Mouse (Mus musculus) heart, postnatal 14 days (tissue): ENCODE results near the gene Tgfbr3. TPM values are rescaled to one million over a fixed set of nuclear protein-coding genes. Genes with fewer than 3 reads are reported as not detected.
A peak's percentile ranks its signal among the peaks of the same experiment; 100 is the strongest.

ENCODE experiments used
- DNase-seq, 2 experiments: peaks; one replicate each; pipeline ENCODE4 v3.0.0; 2021 to 2022
- intact Hi-C: fragments of 180-260 bp; cut with DNase I; formaldehyde crosslinking; loops from one replicate; pipeline ENCODE4 v1.15.1; 2025
- total RNA-seq, 2 experiments: library from RNA; stranded (reverse); gene quantifications; 2 replicates each; pipeline ENCODE4 v1.2.3; 2021

Gene Tgfbr3
- total RNA-seq, 2 experiments from 2014 or later, result 47.3 to 59.0 TPM

DNA sequence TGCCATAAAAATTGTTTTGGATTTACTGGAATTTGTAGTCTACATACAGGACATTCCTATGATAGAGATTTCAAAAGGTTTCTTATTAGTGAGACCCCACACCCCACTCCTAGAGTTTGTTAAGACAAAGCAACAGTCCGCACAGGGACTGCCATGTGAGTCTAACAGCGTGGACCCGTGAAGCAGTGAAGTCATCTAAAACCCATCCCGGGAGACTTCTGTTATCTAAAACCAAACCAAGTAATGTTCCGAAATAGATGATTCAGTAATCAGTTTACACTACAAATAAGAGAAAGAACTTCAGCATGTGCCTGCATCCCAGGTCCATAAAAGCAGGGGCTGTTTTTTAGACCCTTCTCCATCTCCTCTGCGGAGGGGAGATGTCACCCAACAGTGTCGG is 106.7 kb downstream of the Tgfbr3 start:
- DNase-seq, result no peak
- intact Hi-C loops, result no loop called here

DNA sequence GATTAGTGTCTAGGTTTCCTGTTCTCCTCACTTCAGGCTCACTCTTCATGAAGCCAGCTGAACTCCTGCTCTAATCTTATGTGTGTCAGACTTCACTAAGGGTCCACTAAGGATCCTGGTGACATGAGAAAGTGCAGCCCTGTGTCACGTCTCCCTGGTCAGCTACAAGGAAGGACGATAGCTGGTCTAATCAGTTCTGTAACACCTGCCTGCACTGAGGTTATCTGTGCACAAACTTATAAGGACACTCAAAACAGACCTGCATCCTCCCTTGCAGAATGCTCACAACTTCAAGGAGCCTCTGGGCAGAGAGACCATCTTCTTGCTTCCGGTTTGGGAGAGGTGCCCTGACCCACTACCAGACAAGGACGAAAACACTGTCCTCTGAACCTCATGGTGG is 107.6 kb downstream of the Tgfbr3 start:
- DNase-seq, result no peak
- intact Hi-C loops, result no loop called here

DNA sequence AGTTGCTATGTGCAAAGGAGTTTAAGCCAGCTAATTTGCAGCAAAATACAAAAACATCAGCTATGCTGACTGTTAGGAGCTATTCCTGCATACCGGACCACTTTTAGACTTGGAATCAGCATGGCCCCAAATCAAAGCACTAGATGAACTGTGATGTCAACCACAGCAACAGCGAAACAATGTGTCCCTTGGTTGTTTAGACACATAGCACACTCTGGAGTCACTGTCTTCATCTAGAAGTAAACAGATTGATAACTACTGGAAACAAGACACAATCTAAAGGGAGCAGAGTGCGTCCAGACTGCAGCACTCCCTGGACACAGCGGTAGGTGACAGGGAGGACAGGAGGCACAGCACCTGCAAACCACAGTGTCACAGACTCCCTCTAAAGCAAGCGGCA is 110.2 kb downstream of the Tgfbr3 start:
- no peak for DNase-seq
- intact Hi-C loops, result no loop called here

DNA sequence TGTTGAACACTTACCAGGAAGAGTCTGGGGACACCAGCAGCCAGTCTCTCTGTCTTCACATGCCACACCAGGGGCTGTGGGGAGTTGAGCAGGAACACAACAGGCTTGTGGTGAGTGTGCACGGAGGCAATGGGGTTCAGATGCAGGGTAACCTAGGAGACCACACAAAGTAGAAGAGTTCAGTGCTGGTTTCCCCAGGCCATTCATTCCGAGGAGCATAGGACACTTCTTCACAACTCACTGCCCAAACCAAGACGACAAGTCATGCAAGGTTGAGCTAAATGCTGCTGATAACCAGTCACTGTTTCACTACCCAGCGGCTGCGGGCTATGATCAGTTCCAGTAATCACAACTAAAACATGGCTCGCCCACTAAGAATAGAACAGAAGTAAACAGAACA is 111.6 kb downstream of the Tgfbr3 start:
- no peak for DNase-seq
- intact Hi-C loops, result no loop called here

DNA sequence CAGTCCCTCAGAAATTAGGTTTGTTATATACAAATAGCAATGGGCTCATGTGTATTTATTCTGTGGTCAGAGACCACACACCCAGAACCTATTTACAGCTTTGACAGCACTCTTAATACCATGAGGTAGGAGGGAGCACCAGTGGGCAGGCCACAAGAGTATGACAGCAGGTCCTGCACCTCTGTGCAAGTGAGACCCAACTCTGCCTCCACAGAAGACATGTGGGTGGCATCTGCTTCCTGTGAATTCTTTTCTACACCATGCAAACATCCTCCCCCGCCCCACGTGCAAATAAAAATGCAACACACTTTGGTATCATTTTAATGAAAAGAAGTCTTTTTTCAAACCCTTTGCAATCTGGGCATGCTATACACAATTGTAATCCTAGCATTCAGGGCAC is 112.2 kb downstream of the Tgfbr3 start:
- intact Hi-C loops, result no loop called here
- no peak for DNase-seq

DNA sequence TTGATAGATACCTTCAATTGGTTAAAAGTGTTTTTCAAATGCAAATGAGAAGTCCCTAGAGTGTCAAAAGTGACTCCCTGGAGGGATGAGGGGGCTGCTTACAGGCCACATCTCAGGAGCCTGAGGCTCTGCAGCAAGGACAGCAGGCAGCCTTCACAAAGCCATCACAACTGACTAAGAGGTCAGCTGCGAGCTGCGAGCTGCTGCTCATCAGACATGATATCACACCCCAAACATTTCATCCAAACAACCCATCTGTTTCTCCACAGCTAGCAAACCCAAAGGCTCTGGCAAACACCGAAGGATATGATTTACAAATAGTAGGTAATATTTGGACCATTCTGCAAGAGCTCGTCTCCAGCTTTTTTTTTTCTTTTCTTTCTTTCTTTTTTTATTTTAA is 112.6 kb downstream of the Tgfbr3 start:
- intact Hi-C loops, result no loop called here
- DNase-seq, result no peak

DNA sequence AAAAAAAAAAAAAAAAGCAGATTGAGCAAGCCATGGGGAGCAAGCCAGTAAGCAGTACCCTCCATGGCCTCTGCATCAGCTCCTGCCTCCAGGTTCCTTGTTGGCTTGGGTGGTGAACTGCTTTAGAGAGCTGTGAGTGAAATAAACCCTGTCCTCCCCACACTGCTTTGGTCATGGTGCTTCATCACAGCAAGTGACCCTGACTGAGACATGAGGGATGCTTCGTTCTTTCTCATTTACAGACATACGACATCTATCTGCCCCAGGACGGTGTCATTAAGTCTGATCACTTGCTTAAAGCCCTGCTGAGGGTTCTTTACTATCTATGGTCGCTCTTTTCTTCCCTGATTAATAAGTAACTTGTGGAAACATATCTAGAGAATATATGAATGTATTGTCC is 113.2 kb downstream of the Tgfbr3 start:
- intact Hi-C loops, result no loop called here
- DNase-seq, result no peak

DNA sequence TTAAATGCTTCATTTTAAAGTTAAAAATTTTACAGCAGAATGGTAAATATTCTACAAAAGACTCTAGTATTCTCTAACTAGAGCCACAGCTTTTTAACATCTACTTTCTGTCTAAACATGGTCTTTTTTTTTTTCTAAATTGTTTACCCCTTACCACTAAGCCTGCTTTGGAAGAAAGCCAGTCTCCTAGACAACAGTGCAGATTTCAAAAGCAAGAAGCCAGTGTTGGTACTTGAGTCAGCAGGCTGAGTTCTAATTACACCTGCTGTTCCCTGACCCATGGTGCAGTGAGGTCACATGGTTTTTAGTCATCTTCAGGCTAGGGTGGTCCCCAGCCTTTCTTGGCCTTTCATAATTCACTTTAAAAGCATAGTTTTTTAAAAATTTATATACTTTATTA is 115.2 kb downstream of the Tgfbr3 start:
- no peak for DNase-seq
- intact Hi-C loops, result no loop called here

DNA sequence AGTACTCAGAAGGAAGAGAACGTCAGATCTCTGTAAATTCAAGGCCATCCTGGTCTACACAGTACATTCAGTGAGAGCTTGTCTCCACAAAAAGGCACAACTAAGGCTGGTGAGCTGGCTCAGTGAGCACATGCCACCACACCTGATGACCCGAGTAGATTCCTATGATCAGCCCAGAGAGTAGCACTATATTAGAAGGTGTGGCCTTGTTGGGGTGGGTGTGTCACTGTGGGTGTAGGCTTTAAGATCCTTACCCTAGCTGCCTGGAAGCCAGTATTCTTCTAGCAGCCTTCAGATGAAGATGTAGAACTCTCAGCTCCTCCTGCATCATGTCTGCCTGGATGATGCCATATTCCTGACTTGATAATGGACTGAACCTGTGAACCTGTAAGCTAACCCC is 115.9 kb downstream of the Tgfbr3 start:
- DNase-seq, result no peak
- intact Hi-C loops, result no loop called here

DNA sequence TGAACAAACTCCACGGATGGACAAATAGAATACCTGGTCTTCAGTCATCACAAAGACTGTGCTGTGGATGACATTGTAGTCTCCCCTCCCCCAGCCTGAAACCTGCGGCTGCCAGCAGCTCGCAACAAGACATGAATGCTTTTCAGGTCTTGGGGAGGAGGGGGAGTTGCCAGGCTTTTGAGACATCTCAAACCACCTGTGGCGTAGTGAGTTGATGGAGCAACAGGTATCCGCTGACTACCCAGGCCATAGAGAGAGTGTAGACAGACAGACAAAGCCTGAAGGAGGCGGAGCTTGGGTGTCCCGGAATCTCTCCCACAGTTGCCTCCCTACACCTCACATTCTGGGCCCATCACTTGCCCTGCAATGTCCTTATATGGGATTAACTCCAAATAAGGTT is 117.6 kb downstream of the Tgfbr3 start:
- no peak for DNase-seq
- intact Hi-C loops, result no loop called here

DNA sequence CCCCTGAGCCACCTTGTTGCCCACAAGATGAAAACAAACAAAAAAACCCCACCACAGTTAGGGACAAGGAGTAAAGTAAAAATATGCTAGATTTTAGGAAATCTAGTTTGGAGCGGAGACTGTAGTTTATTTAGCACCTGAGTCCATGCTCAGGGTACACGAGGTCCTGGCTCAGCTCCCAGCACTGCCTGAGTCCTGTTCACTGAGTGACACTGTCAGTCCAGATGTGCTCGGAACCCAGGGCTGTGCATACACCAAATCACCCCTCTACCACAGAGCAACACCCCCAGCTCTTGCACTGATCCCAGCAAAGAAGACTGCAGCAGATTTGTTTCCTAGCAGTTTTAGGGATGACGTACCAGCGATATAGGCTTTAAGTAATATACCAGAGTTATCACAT is 119.6 kb downstream of the Tgfbr3 start:
- no peak for DNase-seq
- intact Hi-C loops, result no loop called here

DNA sequence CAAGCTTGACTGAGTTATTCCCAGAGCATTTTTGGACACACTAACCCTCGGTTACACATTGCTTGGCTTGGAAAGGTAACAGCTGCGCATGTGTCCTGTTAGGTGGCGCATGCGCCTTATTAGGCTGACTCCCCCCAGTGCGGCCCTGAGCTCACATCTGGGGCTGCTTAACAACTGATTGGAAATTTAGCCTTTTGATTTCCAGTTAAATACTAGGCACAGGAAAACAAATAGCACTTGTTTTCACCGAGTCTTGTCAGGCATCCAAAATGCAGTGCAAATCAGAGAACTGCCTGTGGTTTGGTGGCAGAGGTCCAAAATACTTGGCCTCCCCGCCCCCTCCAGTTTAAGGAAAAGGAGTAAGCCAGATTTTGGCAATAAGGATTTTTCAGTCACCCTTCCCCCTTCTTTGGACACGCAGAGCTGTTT is 121.5 kb downstream of the Tgfbr3 start:
- intact Hi-C loops, result loop anchor here (2.0 kb wide), 1 partner anchor 121 kb away; the partner anchor contains the start of gene Tgfbr3
- DNase-seq, result peak; percentile 81 to 85

DNA sequence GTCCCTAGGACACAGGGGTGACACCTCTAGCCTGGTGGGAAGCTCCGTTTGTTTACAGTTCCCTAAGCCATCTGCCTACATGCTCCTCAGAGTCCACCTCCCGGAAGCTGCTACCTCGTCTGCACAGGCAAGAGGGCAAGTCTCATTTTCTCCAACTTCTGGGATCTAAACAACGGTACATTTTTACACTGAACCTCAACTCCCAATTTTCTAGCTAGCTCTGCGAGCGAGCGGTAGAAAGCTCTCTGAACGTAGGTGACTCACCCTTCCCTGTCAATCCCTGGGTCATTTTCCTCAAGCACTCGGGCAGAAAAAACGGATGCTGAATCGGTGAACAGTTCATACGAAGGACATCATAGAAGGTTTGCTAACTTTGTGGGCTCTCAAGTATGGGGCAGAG is 122.1 kb downstream of the Tgfbr3 start:
- DNase-seq, result no peak
- intact Hi-C loops, result loop anchor here (2.0 kb wide), 1 partner anchor 121 kb away; the partner anchor contains the start of gene Tgfbr3

DNA sequence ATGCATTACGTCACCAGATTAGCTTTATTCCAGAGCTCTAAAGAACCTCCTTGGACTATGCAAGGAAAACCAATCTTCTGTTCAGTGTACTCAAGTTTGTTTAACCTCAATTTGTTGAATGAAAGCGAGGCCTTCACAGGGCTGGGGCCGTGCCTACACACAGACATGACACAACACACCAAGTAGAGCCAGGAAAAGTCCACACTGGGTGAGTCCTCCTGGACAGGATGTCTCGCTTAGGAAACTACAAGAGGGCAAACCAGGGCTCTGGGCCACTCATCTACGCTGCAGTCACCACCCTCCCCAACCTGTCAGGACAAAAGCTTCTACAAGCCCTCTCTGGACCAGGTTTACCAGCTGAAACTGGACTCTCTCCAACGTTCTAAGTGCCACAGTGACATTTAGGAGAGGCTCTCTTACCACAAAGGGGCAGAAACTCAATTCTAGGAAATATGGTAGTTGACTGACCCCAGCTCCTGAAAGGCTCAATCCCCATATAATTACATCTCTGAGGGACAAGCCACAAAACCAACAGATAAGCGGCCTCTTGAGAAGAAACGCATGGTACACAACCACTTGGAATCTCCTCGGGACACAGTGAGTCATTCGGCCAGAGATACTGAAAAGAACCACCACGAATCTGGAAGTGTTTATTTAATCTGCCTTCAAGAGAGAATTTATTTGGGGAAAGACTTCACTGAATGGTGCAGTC is 122.6 kb downstream of the Tgfbr3 start:
- DNase-seq, result peak; percentile 49 to 50
- intact Hi-C loops, result loop anchor here (2.0 kb wide), 1 partner anchor 122 kb away; the partner anchor contains the start of gene Tgfbr3

DNA sequence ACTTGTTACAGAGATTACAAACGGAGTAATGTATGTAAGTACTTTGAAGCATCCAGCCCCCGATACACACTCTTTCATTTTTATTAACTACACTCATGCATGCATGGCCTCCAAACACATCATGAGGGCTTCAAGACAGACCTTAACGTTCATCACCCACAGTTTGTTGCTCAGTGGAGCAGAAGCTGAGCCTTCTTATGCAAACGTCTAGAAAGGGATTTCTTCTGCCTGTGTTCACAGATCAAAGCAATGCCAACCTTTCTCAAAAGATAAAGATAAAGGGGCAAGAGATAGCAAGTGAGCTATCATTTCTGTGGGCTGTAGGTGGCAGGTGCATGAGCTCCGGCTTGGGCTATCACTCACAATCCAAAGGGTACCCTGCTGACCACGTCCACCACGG is 123.7 kb downstream of the Tgfbr3 start:
- intact Hi-C loops, result loop anchor here (2.0 kb wide), 2 partner anchors 15 to 123 kb away; partner anchors contain the start of gene Tgfbr3
- DNase-seq, result no peak

DNA sequence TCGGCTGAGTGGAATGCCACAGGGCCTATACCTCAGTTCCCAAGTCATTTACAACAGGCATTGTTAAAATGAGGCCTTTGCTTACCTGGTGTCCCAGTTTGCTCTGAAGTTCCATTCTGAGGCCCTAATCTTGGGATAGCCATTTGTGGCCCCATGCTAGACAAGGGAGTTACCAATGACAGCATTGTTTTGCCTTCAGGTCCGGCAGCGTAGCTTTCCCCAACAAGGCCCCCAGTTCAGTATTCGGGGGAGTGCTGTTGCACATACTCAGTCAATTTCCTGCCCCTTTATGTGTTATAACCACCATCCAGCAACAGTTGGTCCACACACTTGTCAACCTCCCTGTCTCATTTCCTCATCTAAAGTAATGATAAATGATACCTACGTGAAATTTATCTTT is 124.2 kb downstream of the Tgfbr3 start:
- intact Hi-C loops, result loop anchor here (2.0 kb wide), 1 partner anchor 14 kb away; no protein-coding TSS in a partner anchor
- no peak for DNase-seq

DNA sequence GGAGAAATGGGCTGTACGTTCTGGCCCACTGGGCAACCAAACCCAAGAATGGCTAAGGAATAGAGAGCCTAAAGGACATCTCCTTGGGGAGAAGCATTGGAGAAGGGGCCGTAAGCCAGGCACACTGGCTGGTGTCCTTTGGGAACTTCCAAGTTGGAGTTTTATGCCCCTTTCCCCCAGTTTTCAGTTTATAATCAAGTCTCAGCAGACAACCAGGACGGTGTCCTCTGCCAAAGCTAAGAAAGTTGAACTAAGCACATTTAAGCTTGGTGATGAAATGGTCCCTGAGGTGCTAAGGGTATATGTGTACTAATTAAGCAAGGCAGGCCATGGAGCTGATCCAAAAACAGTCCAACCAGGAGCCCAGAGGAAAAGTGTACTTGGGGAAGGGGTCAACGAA is 124.6 kb downstream of the Tgfbr3 start:
- DNase-seq, result no peak
- intact Hi-C loops, result loop anchor here (2.0 kb wide), 1 partner anchor 14 kb away; no protein-coding TSS in a partner anchor

DNA sequence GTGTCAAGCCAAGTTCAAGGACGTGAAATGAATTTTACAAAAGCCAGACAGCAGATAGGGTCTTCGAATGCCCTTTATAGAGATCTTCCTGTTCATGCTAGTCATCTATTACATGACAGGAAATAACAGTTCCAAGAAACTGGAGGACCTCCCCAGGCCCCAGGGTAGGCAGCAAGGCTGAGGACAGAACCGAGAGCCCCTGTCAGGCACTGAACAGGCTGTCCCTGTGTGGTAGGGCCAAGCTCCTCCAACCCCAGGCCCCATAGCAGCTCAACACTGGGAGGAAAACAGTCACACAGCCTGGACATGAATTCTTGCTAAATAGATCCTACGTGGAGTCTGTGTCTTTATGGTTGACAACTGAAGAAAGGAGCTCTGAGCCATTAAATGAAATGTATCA is 125.3 kb downstream of the Tgfbr3 start:
- intact Hi-C loops, result loop anchor here (2.0 kb wide), 1 partner anchor 13 kb away; no protein-coding TSS in a partner anchor
- no peak for DNase-seq

DNA sequence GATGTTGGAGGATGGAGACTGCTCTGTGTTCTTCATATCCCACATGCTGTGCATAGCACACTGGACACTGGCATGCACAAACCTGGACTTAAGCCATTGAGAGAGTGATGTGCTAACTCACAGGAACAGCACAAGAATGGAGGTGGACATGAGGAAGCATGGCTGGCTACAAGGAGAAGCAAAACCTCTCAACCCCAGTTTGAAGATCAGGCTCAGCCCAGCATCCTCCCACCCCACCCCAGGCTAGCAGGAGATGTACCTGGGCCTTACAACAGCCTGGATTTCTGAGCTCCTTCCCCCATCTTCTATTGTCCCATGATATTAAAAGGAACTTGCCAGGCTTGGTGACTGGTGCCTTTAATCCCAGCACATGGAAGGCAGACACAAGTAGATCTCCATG is 126.1 kb downstream of the Tgfbr3 start:
- intact Hi-C loops, result no loop called here
- no peak for DNase-seq

DNA sequence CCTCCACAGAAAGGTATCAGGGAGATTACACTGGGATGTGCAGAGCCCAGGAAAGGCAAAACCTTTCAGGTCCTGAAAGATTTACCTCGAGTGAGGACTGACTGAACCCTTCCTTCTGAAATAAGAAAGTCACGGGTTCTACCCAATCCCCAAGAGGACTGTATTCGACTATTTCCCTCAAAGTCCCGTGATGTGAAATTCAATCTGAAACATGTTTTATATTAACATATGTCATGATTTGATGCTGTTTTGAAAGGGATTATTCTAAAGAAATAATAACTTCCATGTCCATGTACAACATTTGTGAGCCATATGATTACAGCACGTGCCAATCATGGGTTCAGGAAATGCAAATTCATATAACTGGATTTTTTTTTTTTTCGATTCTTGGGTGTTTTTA is 126.6 kb downstream of the Tgfbr3 start:
- no peak for DNase-seq
- intact Hi-C loops, result no loop called here

DNA sequence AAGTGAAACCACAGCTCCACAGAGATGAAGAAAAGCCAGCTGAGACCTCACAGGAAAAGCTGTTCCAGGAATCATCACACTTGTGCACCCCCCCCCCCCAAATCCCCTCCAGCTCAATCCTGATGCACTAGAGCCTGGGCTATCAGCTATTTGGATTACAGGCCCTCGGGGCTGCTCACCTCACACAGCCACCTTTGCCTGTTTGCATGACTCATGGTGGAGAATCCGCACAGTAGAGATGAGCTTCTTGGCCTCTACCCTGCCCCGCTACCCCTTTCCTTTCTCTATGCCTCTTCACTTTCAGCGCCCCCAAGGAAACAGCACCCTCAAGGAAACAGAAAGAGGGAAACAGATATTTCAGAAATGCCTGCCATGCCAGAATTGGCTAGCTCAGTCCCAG is 127.1 kb downstream of the Tgfbr3 start:
- DNase-seq, result no peak
- intact Hi-C loops, result no loop called here
